ENCODE assay signal across 28 mouse cellular contexts in the genomic region with DNA sequence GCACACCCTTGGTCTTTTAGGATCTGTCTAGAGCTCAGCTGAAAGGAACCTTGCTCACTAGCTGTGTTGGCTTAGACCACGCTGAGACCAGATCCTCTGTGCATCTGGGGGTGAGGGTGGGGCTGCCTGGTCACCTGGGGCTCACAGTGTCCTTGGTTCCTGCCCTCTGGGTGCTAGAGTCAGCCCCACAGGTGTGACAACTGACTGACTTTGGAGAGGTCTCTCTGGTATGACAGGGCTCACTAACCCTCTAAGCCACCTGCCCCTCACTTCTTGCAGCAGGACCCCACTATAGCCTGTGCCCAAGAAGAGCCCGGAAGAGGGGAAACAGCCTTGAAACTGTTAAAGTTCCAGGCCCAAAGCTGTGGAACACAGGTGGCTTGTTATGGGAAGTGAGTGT. TPM values are rescaled to one million over a fixed set of nuclear protein-coding genes. Genes with fewer than 3 reads are reported as not detected.
DNase-seq lines count a peak whose midpoint lies in the region; ATAC-seq and TF ChIP-seq lines count a peak whose summit lies in the region.
"Had no signal": no experiment of that assay in that cellular context is flagged by ENCODE, and none has a peak within 500 bp of the region (broad histone marks: within the 10 kb centered on the region; RNA-seq: fewer than 3 reads in every experiment).

No protein-coding gene starts in this region.

- no peak overlapping the region for H3K27ac ChIP-seq in heart, adult 2 months
- no peak overlapping the region; the same call in 1 of the 2 replicates for H3K27ac ChIP-seq in lung, embryonic 16.5 days (ENCODE audit: low read length)
- H3K27ac ChIP-seq in limb, embryonic 10.5 days: peak overlapping the region; percentile 61
- H3K27ac ChIP-seq: embryonic facial prominence, embryonic 12.5 days; embryonic facial prominence, embryonic 15.5 days; forebrain, embryonic 12.5 days had no signal

- 84% methylated on average over 2 of the region's 2 CpGs for WGBS in heart, adult 2 months
- 82% methylated on average over 2 of the region's 2 CpGs for WGBS in lung, embryonic 16.5 days
- WGBS in limb, embryonic 10.5 days: 85% methylated on average over 2 of the region's 2 CpGs

- no peak for TF ChIP-seq CTCF in heart, adult 2 months (IDR thresholded peaks at IDR 0.05)

- no peak for TF ChIP-seq POLR2A in heart, adult 2 months (IDR thresholded peaks at IDR 0.05; ENCODE audit: insufficient read depth, low read depth, low read length)

- ATAC-seq in lung, embryonic 16.5 days (ENCODE audit: low read depth): no peak
- ATAC-seq: activated CD4-positive, CD25-positive, alpha-beta regulatory T cell, adult 4 months; CD4-positive, CD25-positive, alpha-beta regulatory T cell, adult 4 months; forebrain, embryonic 14.5 days; forebrain, embryonic 16.5 days; Patski had no signal

- H3K27me3 ChIP-seq in heart, adult 2 months (ENCODE audit: control insufficient read depth, insufficient read depth, low read length): no peaks in the 10 kb centered on the region
- H3K27me3 ChIP-seq in lung, embryonic 16.5 days (ENCODE audit: control insufficient read depth, insufficient read depth, low read depth, low read length): no peaks in the 10 kb centered on the region
- H3K27me3 ChIP-seq in limb, embryonic 10.5 days (ENCODE audit: low read depth, poor library complexity, severe bottlenecking): peaks cover 3% of the 10 kb centered on the region; the same call in 1 of the 2 replicates
- H3K27me3 ChIP-seq: CH12.LX; embryonic facial prominence, embryonic 12.5 days; embryonic facial prominence, embryonic 15.5 days; Patski had no signal

- H3K9me3 ChIP-seq in lung, embryonic 16.5 days (ENCODE audit: control insufficient read depth, low read length): no peaks in the 10 kb centered on the region
- H3K9me3 ChIP-seq in limb, embryonic 10.5 days (replicated peaks): no peaks in the 10 kb centered on the region
- H3K9me3 ChIP-seq: embryonic facial prominence, embryonic 12.5 days; embryonic facial prominence, embryonic 15.5 days; forebrain, embryonic 10.5 days; forebrain, embryonic 12.5 days; G1E had no signal

- no peak overlapping the region for H3K9ac ChIP-seq in heart, adult 2 months (ENCODE audit: low read depth, low read length)
- H3K9ac ChIP-seq in lung, embryonic 16.5 days (ENCODE audit: low read length): peak overlapping the region; percentile 4; the same call in 1 of the 2 replicates
- H3K9ac ChIP-seq: embryonic facial prominence, embryonic 12.5 days; embryonic facial prominence, embryonic 15.5 days; forebrain, embryonic 12.5 days had no signal

- no peaks in the 10 kb centered on the region for H3K79me2 ChIP-seq in heart, adult 2 months (replicated peaks; ENCODE audit: control insufficient read depth, insufficient read depth, low read length)

- H3K36me3 ChIP-seq in heart, adult 2 months (ENCODE audit: control insufficient read depth, insufficient read depth, low read length): no peaks in the 10 kb centered on the region
- peaks cover 3% of the 10 kb centered on the region for H3K36me3 ChIP-seq in lung, embryonic 16.5 days (ENCODE audit: control insufficient read depth, insufficient read depth, low read length)
- H3K36me3 ChIP-seq in limb, embryonic 10.5 days: peaks cover 14% of the 10 kb centered on the region

- intact Hi-C loops in heart, adult 2 months (cut with DNase I): no loop called here

- TF ChIP-seq EP300 in heart, adult 2 months (IDR thresholded peaks at IDR 0.05; ENCODE audit: insufficient read depth, low read depth, low read length): no peak

- H3K4me1 ChIP-seq in heart, adult 2 months (ENCODE audit: control insufficient read depth, insufficient read depth, low read length): peaks cover 3% of the 10 kb centered on the region
- peaks cover 34% of the 10 kb centered on the region for H3K4me1 ChIP-seq in lung, embryonic 16.5 days (replicated peaks; ENCODE audit: control insufficient read depth, insufficient read depth, low read length)
- peaks cover 82% of the 10 kb centered on the region for H3K4me1 ChIP-seq in limb, embryonic 10.5 days

- peak; percentile 92 for DNase-seq in heart, adult 11 months
- no peak for DNase-seq in heart, adult 2 months
- DNase-seq in lung, postnatal 10 days: no peak
- no peak for DNase-seq in limb, embryonic 10.5 days (ENCODE audit: low spot score)
- DNase-seq in right cerebral cortex, postnatal 14 days: no peak
- DNase-seq in gastrocnemius, postnatal 4 days (ENCODE audit: low spot score in 2 of 2): no peak
- DNase-seq: adrenal gland, adult 8-10 months; B cell, adult 2 months; cerebellum, adult 11 months; cerebellum, adult 18-20 months; cerebellum, adult 8-10 months; cerebellum, adult 9-11 months; cerebellum, postnatal 14 days; cerebellum, postnatal 36 days had no signal

- no peak overlapping the region for H3K4me2 ChIP-seq in lung, embryonic 16.5 days (ENCODE audit: low read depth, low read length)
- H3K4me2 ChIP-seq: embryonic facial prominence, embryonic 12.5 days; embryonic facial prominence, embryonic 15.5 days; forebrain, embryonic 12.5 days had no signal

- no peak overlapping the region for H3K4me3 ChIP-seq in heart, adult 2 months
- no peak overlapping the region for H3K4me3 ChIP-seq in lung, embryonic 16.5 days (ENCODE audit: low read length)
- H3K4me3 ChIP-seq in limb, embryonic 10.5 days: no peak overlapping the region
- H3K4me3 ChIP-seq: embryonic facial prominence, embryonic 12.5 days; embryonic facial prominence, embryonic 15.5 days; erythroblast, embryonic 14.5 days; forebrain, embryonic 10.5 days; forebrain, embryonic 12.5 days had no signal

RNA-seq across cellular contexts. Expression of gene Ube2v1, which starts 29.5 kb away (rescaled TPM):
- total RNA-seq in heart, adult 2 months (2021): 100 to 1,000 TPM; 118 to 121 TPM
- polyA plus RNA-seq in heart, adult 2 months (2012; rRNA removed): 98.1 and 101 TPM in 2 replicates
- polyA plus RNA-seq in lung, embryonic 16.5 days (2015; fragmentation: Nextera tagmentation; extraction: Ambion mirVana): 263 and 285 TPM in 2 replicates
- 375 and 404 TPM in 2 replicates for polyA plus RNA-seq in limb, embryonic 10.5 days (2016; fragmentation: Nextera tagmentation; extraction: Ambion mirVana)
- total RNA-seq in gastrocnemius, postnatal 4 days (2021): 100 to 1,000 TPM; 183 to 193 TPM

RNA-seq across cellular contexts. Expression of gene Gm20431, which starts 58.9 kb away (rescaled TPM):
- 10 to 100 TPM; 15.6 to 21.0 TPM for total RNA-seq in heart, adult 2 months (2021)
- polyA plus RNA-seq in heart, adult 2 months (2012; rRNA removed): 9.7 and 16.5 TPM in 2 replicates
- 5.6 and 8.4 TPM in 2 replicates for polyA plus RNA-seq in lung, embryonic 16.5 days (2015; fragmentation: Nextera tagmentation; extraction: Ambion mirVana)
- polyA plus RNA-seq in limb, embryonic 10.5 days (2016; fragmentation: Nextera tagmentation; extraction: Ambion mirVana): 1.0 and 4.0 TPM in 2 replicates
- total RNA-seq in gastrocnemius, postnatal 4 days (2021): 10 to 100 TPM; 20.3 to 22.9 TPM
- total RNA-seq: common myeloid progenitor, adult 5-6 weeks had no signal
- polyA plus RNA-seq: activated CD4-positive, CD25-positive, alpha-beta regulatory T cell, adult 4 months; CD4-positive, CD25-positive, alpha-beta regulatory T cell, adult 4 months; erythroblast, embryonic 14.5 days; G1E had no signal
